Mouse (Mus musculus) MEL (cell line): ENCODE data around the gene Fam160b1. TPM values are rescaled to one million over a fixed set of nuclear protein-coding genes. Genes with fewer than 3 reads are reported as not detected.

Experiments used
- DNase-seq: peaks from one replicate; pipeline ENCODE4 v3.0.0; 2011; ENCODE audit warnings: low read depth, low spot score
- H3K27ac ChIP-seq: 2 replicates; pipeline ENCODE4 v1.5.1; 2012; ENCODE audit warnings: low read depth, mild to moderate bottlenecking, control low read depth, low read length, moderate library complexity; ENCODE audit not compliant: control insufficient read depth
- H3K27me3 ChIP-seq, 2 experiments: fragments of 150-350 bp in 1 of 2; sonication (generic) in 1 of 2; 2 replicates each; pipeline ENCODE4 v1.6.1; 2012; ENCODE audit warnings: low read length in 2 of 2, mild to moderate bottlenecking in 2 of 2, improper control_type of control experiment in 1 of 2, moderate library complexity in 1 of 2; ENCODE audit not compliant: insufficient read depth in 2 of 2, control insufficient read depth in 1 of 2
- H3K36me3 ChIP-seq, 2 experiments: 2 replicates each; pipeline ENCODE4 v1.6.1; 2012 to 2014; ENCODE audit warnings: low read length in 2 of 2, improper control_type of control experiment in 1 of 2, inconsistent platforms in 1 of 2, mild to moderate bottlenecking in 1 of 2; ENCODE audit not compliant: insufficient read depth in 2 of 2, control insufficient read depth in 1 of 2
- H3K4me1 ChIP-seq, 2 experiments: fragments of 150-350 bp in 1 of 2; sonication (generic) in 1 of 2; 2 replicates each; pipeline ENCODE4 v1.6.1; 2012; ENCODE audit warnings: low read length in 2 of 2, improper control_type of control experiment in 1 of 2, mild to moderate bottlenecking in 1 of 2; ENCODE audit not compliant: insufficient read depth in 2 of 2, control insufficient read depth in 1 of 2
- H3K4me3 ChIP-seq, 2 experiments: fragments of 150-350 bp in 1 of 2; sonication (generic) in 1 of 2; 2 replicates each; pipeline ENCODE4 v1.5.1; 2012; ENCODE audit warnings: low read depth in 2 of 2, low read length in 2 of 2, mild to moderate bottlenecking in 2 of 2, moderate library complexity in 2 of 2, control low read depth in 1 of 2, improper control_type of control experiment in 1 of 2; ENCODE audit not compliant: control insufficient read depth in 1 of 2, insufficient read depth in 1 of 2
- H3K79me2 ChIP-seq: 2 replicates; pipeline ENCODE4 v1.6.1; 2012; ENCODE audit warnings: mild to moderate bottlenecking, low read length, moderate library complexity; ENCODE audit not compliant: control insufficient read depth, poor library complexity, insufficient read depth
- H3K9ac ChIP-seq: 2 replicates; pipeline ENCODE4 v1.6.1; 2012; ENCODE audit warnings: low read depth, mild to moderate bottlenecking, control low read depth, low read length, moderate library complexity; ENCODE audit not compliant: control insufficient read depth, poor library complexity, severe bottlenecking
- H3K9me3 ChIP-seq: fragments of 150-350 bp; sonication (generic); replicated peaks from 2 replicates; pipeline ENCODE4 v1.6.1; 2012; ENCODE audit warnings: mild to moderate bottlenecking, low read length, improper control_type of control experiment, moderate library complexity; ENCODE audit not compliant: insufficient read depth
- CHD1 ChIP-seq: IDR thresholded peaks from 2 replicates; pipeline ENCODE4 v1.6.1; 2012; ENCODE audit warnings: low read depth, mild to moderate bottlenecking, inconsistent platforms, low read length, improper control_type of control experiment
- CHD2 ChIP-seq: IDR thresholded peaks from 2 replicates; pipeline ENCODE4 v1.6.1; 2011; ENCODE audit warnings: low read length, improper control_type of control experiment
- CTCF ChIP-seq, 3 experiments: IDR thresholded peaks in 2 of 3; conservative IDR thresholded peaks in 1 of 3; 2 replicates each; pipeline ENCODE4 v1.5.1; 2011 to 2012; ENCODE audit warnings: low read length in 3 of 3, low read depth in 2 of 3, mild to moderate bottlenecking in 2 of 3, improper control_type of control experiment in 1 of 3, inconsistent platforms in 1 of 3, mixed read lengths in 1 of 3, moderate library complexity in 1 of 3; ENCODE audit not compliant: control insufficient read depth in 1 of 3, insufficient read depth in 1 of 3, poor library complexity in 1 of 3, severe bottlenecking in 1 of 3
- EP300 ChIP-seq, 2 experiments: IDR thresholded peaks; 2 replicates each; pipeline ENCODE4 v1.6.1; 2011; ENCODE audit warnings: improper control_type of control experiment in 2 of 2, low read length in 2 of 2, low read depth in 1 of 2, mild to moderate bottlenecking in 1 of 2
- ETS1 ChIP-seq: IDR thresholded peaks from 2 replicates; pipeline ENCODE4 v1.6.1; 2012; ENCODE audit warnings: low read depth, mild to moderate bottlenecking, inconsistent platforms, low read length, improper control_type of control experiment, moderate library complexity
- GABPA ChIP-seq: IDR thresholded peaks from 2 replicates; pipeline ENCODE4 v1.6.1; 2012; ENCODE audit warnings: low read depth, mild to moderate bottlenecking, inconsistent platforms, low read length, improper control_type of control experiment, moderate library complexity
- HCFC1 ChIP-seq: IDR thresholded peaks from 2 replicates; pipeline ENCODE4 v1.6.1; 2012; ENCODE audit warnings: low read depth, mild to moderate bottlenecking, inconsistent platforms, low read length, improper control_type of control experiment, moderate library complexity
- JUND ChIP-seq: IDR thresholded peaks from 2 replicates; pipeline ENCODE4 v1.6.1; 2011; ENCODE audit warnings: low read depth, mild to moderate bottlenecking, improper control_type of control experiment, low read length
- MAX ChIP-seq: IDR thresholded peaks from 2 replicates; pipeline ENCODE4 v1.6.1; 2011; ENCODE audit warnings: low read length, improper control_type of control experiment
- MEF2A ChIP-seq: IDR thresholded peaks from 2 replicates; pipeline ENCODE4 v1.6.1; 2014; ENCODE audit warnings: low read depth, mild to moderate bottlenecking, inconsistent platforms, low read length, improper control_type of control experiment; ENCODE audit not compliant: poor library complexity, insufficient replicate concordance, severe bottlenecking; ENCODE audit errors: extremely low read depth
- MXI1 ChIP-seq: IDR thresholded peaks from 2 replicates; pipeline ENCODE4 v1.6.1; 2011; ENCODE audit warnings: mild to moderate bottlenecking, low read depth, low read length, improper control_type of control experiment
- MYC ChIP-seq: IDR thresholded peaks from 2 replicates; pipeline ENCODE4 v1.6.1; 2011; ENCODE audit warnings: low read depth, mild to moderate bottlenecking, low read length, improper control_type of control experiment, moderate library complexity
- NELFE ChIP-seq: IDR thresholded peaks from 2 replicates; pipeline ENCODE4 v1.6.1; 2011; ENCODE audit warnings: low read depth, low read length, improper control_type of control experiment
- NRF1 ChIP-seq: IDR thresholded peaks from 2 replicates; pipeline ENCODE4 v1.6.1; 2014; ENCODE audit warnings: low read depth, mild to moderate bottlenecking, inconsistent platforms, low read length, improper control_type of control experiment, moderate library complexity; ENCODE audit not compliant: poor library complexity, insufficient read depth, severe bottlenecking
- POLR2AphosphoS2 ChIP-seq: IDR thresholded peaks from 2 replicates; pipeline ENCODE4 v1.6.1; 2011; ENCODE audit warnings: low read length, improper control_type of control experiment
- RAD21 ChIP-seq: IDR thresholded peaks from 2 replicates; pipeline ENCODE4 v1.6.1; 2011; ENCODE audit warnings: mild to moderate bottlenecking, low read depth, low read length, improper control_type of control experiment
- SMC3 ChIP-seq: IDR thresholded peaks from 2 replicates; pipeline ENCODE4 v1.6.1; 2011; ENCODE audit warnings: low read depth, low read length, improper control_type of control experiment
- TBP ChIP-seq: IDR thresholded peaks from 2 replicates; pipeline ENCODE4 v1.8.0; 2011; ENCODE audit warnings: low read depth, low read length, improper control_type of control experiment
- TCF12 ChIP-seq: IDR thresholded peaks from 2 replicates; pipeline ENCODE4 v1.6.1; 2014; ENCODE audit warnings: low read depth, mild to moderate bottlenecking, inconsistent platforms, low read length, improper control_type of control experiment, moderate library complexity
- UBTF ChIP-seq: IDR thresholded peaks from 2 replicates; pipeline ENCODE4 v1.6.1; 2012; ENCODE audit warnings: low read depth, mild to moderate bottlenecking, inconsistent platforms, low read length, improper control_type of control experiment, moderate library complexity, borderline replicate concordance; ENCODE audit not compliant: insufficient read depth
- USF1 ChIP-seq: IDR thresholded peaks from 2 replicates; pipeline ENCODE4 v1.6.1; 2014; ENCODE audit warnings: low read depth, mild to moderate bottlenecking, inconsistent platforms, low read length, improper control_type of control experiment, moderate library complexity
- ZC3H11A ChIP-seq: IDR thresholded peaks from 2 replicates; pipeline ENCODE4 v1.6.1; 2012; ENCODE audit warnings: low read depth, mild to moderate bottlenecking, inconsistent platforms, low read length, improper control_type of control experiment
- ZMIZ1 ChIP-seq: IDR thresholded peaks from 2 replicates; pipeline ENCODE4 v1.6.1; 2012; ENCODE audit warnings: low read depth, mild to moderate bottlenecking, inconsistent platforms, low read length, improper control_type of control experiment, moderate library complexity
- ZNF384 ChIP-seq: IDR thresholded peaks from 2 replicates; pipeline ENCODE4 v1.6.1; 2012; ENCODE audit warnings: low read depth, mild to moderate bottlenecking, inconsistent platforms, low read length, improper control_type of control experiment
- polyA plus RNA-seq, 2 experiments: library from polyadenylated mRNA; stranded (reverse) in 1 of 2; unstranded in 1 of 2; fragments of >175 nt in 1 of 2; fragments of >200 nt in 1 of 2; gene quantifications; 2 replicates each; pipeline versions ENCODE4 v1.2.1 to v1.2.4; 2012; ENCODE audit warnings: low replicate concordance in 2 of 2, low read depth in 1 of 2; ENCODE audit not compliant: insufficient read length in 2 of 2, insufficient read depth in 1 of 2, missing spikeins in 1 of 2
- total RNA-seq: library from RNA; depleted of rRNA; stranded (reverse); fragments of 300-350 nt; gene quantifications from 2 replicates; pipeline ENCODE4 v1.2.3, GENCODE M21; 2012

Fam160b1 gene
- total and polyA plus RNA-seq, 3 experiments: 8.6 to 28.3 (median 19.0) TPM

DNA sequence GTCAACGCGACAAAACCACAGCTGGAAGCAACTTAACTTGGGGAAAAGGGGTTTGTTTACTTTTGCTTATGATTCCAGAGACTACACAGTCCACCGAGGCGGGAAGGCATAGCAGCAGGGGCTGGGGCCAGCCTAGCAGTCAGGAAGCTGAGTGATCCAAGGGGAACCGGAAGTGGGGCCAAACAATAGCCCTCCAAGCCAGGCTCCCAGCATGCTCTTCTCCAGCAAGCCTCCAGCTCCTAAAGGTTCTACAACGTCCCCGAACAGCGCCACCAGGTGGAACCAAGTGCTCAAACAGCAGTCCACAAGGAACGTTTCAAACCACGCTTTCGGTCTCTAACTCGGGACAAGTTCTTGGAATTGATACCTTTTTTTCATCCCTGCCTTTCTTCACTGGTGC, 2.2 kb upstream of the Fam160b1 start (continued):
- TF ChIP-seq UBTF (no peak), TBP (peak; percentile 90), MYC (peak; percentile 96), MXI1 (peak; percentile 84), POLR2AphosphoS2 (peak; percentile 63; the same call in 1 of the 2 replicates), ZNF384 (no peak), NRF1 (no peak), USF1 (no peak)

GRCm38 (mm10) chr19:57358836-57359598, 1.5 kb upstream of the Fam160b1 start:
- peak overlapping the region; percentile 75 to 88 for H3K4me3 ChIP-seq
- H3K9ac ChIP-seq: peak overlapping the region; percentile 66
- TF ChIP-seq CHD1: peak; percentile 83
- TF ChIP-seq ZNF384: no peak
- H3K9me3 ChIP-seq: no peaks in the 10 kb centered on the region
- DNase-seq: peak; percentile 66
- peak overlapping the region; percentile 81 for H3K27ac ChIP-seq
- H3K27me3 ChIP-seq: no peaks in the 10 kb centered on the region
- H3K4me1 ChIP-seq: peaks cover 12 to 32% of the 10 kb centered on the region in 2 experiments
- H3K79me2 ChIP-seq: peaks cover 64% of the 10 kb centered on the region
- peaks cover 0 to 42% of the 10 kb centered on the region in 2 experiments; a peak in 2 of 4 replicates for H3K36me3 ChIP-seq

DNA sequence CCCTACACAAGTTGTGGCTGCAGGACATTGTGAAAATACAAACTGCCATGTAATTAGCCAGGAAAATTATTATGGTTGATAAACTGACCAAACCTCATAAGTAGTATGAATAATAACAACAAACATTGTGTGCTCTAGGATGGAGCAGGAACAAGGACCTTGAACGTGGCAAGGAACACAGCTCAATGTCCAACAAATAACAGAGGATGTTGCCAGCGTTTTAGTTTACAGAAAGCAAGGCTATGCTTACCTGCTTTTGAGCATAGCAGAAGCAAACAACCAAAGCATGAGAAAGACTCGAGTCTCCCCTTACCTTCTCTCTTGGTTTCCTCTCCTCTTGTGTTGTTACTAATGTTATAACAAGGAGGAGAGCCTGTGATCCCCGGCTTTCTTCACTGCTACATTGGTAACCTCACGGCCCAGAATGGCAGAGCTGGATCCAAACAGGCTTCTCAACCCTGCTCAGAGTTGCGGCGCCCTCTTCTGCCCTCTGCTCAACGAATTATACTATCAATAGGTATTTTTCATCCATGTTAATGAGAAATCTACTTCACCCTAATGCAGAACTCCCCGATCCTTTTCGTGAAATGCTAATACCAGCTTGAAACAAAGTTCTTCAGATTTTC, 666 bp upstream of the Fam160b1 start:
- DNase-seq: peak; percentile 77
- H3K9ac ChIP-seq: peak overlapping the region; percentile 66
- H3K9me3 ChIP-seq: no peaks in the 10 kb centered on the region
- H3K27me3 ChIP-seq: no peaks in the 10 kb centered on the region
- H3K27ac ChIP-seq: peak overlapping the region; percentile 81
- no peak for TF ChIP-seq ZC3H11A
- TF ChIP-seq ZMIZ1: no peak
- TF ChIP-seq HCFC1: 0 out of 2 replicates have a peak, but pooled peaks have one; percentile 21
- TF ChIP-seq JUND: no peak
- TF ChIP-seq USF1: no peak
- peak; percentile 26; the same call in 1 of the 2 replicates for TF ChIP-seq NELFE
- no peak; a peak in 1 of 4 replicates for TF ChIP-seq EP300 (IDR thresholded peaks at IDR 0.05; ENCODE audit: low read depth in 1 of 2, low read length in 2 of 2)
- TF ChIP-seq TCF12: 0 out of 2 replicates have a peak, but pooled peaks have one; percentile 4
- no peak for TF ChIP-seq ETS1
- peak; percentile 17 for TF ChIP-seq RAD21
- TF ChIP-seq MYC: peak; percentile 36; the same call in 1 of the 2 replicates
- TF ChIP-seq ZNF384: no peak
- peak in 2 of 3 experiments; percentile 37 to 38; a peak in 4 of 6 replicates for TF ChIP-seq CTCF (IDR thresholded peaks at IDR 0.05 in 2 of 3, conservative IDR thresholded peaks at IDR 0.05 in 1 of 3; ENCODE audit: control insufficient read depth in 1 of 3, insufficient read depth in 1 of 3, low read depth in 2 of 3, low read length in 3 of 3, poor library complexity in 1 of 3, severe bottlenecking in 1 of 3)
- no peak for TF ChIP-seq GABPA
- no peak for TF ChIP-seq TBP
- TF ChIP-seq MEF2A: 0 out of 2 replicates have a peak, but pooled peaks have one; percentile 6
- peak; percentile 35; the same call in 1 of the 2 replicates for TF ChIP-seq SMC3
- peak; percentile 29; the same call in 1 of the 2 replicates for TF ChIP-seq MAX
- no peak for TF ChIP-seq NRF1
- no peak for TF ChIP-seq CHD2
- peaks cover 72% of the 10 kb centered on the region for H3K79me2 ChIP-seq
- H3K4me1 ChIP-seq: peaks cover 19 to 35% of the 10 kb centered on the region in 2 experiments
- H3K4me3 ChIP-seq: peak overlapping the region; percentile 75 to 88
- H3K36me3 ChIP-seq: peaks cover 0 to 47% of the 10 kb centered on the region in 2 experiments; a peak in 2 of 4 replicates
